Mouse (Mus musculus) liver, adult 2 months (tissue): ENCODE measurements around the gene Ak1. TPM values are rescaled to one million over a fixed set of nuclear protein-coding genes. Genes with fewer than 3 reads are reported as not detected.

Experiments
- DNase-seq: peaks from one replicate; pipeline ENCODE4 v3.0.0-alpha.2; 2011; ENCODE audit warnings: low read depth, low spot score; ENCODE audit errors: extremely low read depth
- H3K27ac ChIP-seq: fragments of 200-500 bp; replicated peaks from 2 replicates; pipeline ENCODE4 v1.5.1; 2012; ENCODE audit warnings: low read depth, mild to moderate bottlenecking, control low read depth, inconsistent platforms, low read length; ENCODE audit not compliant: insufficient read depth
- H3K27me3 ChIP-seq: fragments of 200-500 bp; 2 replicates; pipeline ENCODE4 v1.6.1; 2012; ENCODE audit warnings: mild to moderate bottlenecking, moderate library complexity, low read length, inconsistent platforms; ENCODE audit not compliant: control insufficient read depth, insufficient read depth
- H3K36me3 ChIP-seq: fragments of 200-500 bp; 2 replicates; pipeline ENCODE4 v1.6.1; 2012; ENCODE audit warnings: low read length, inconsistent platforms; ENCODE audit not compliant: control insufficient read depth, insufficient read depth
- H3K4me1 ChIP-seq: fragments of 200-500 bp; 2 replicates; pipeline ENCODE4 v1.6.1; 2011; ENCODE audit warnings: low read length; ENCODE audit not compliant: control insufficient read depth, insufficient read depth
- H3K4me3 ChIP-seq: fragments of 200-500 bp; 2 replicates; pipeline ENCODE4 v1.5.1; 2011; ENCODE audit warnings: low read depth, mild to moderate bottlenecking, control low read depth, low read length, moderate library complexity; ENCODE audit not compliant: insufficient read depth
- H3K79me2 ChIP-seq: fragments of 200-500 bp; 2 replicates; pipeline ENCODE4 v1.6.1; 2012; ENCODE audit warnings: inconsistent platforms, mild to moderate bottlenecking, low read length, moderate library complexity; ENCODE audit not compliant: control insufficient read depth, insufficient read depth
- H3K9ac ChIP-seq: fragments of 200-500 bp; 2 replicates; pipeline ENCODE4 v1.6.1; 2012; ENCODE audit warnings: low read depth, mild to moderate bottlenecking, control low read depth, inconsistent platforms, low read length
- CTCF ChIP-seq: fragments of 200-500 bp; IDR thresholded peaks from 2 replicates; pipeline ENCODE4 v1.5.1; 2011; ENCODE audit warnings: low read depth, low read length, control low read depth
- POLR2A ChIP-seq: fragments of 200-500 bp; IDR thresholded peaks from 2 replicates; pipeline ENCODE4 v1.6.1; 2011; ENCODE audit warnings: low read length, control low read depth; ENCODE audit not compliant: insufficient read depth; ENCODE audit errors: extremely low read depth
- WGBS: fragments of 180-500 bp; shearing (Covaris S2); methylation state at CpG from one replicate; pipeline ENCODE4 v1.1.7; 2018; 5-methylcytosine and 5-hydroxymethylcytosine counted together
- polyA plus RNA-seq: library from polyadenylated mRNA; depleted of rRNA; stranded (reverse); fragments of >200 nt; gene quantifications from 2 replicates; pipeline ENCODE4 v1.2.3, GENCODE M21; 2012
- total RNA-seq: library from RNA; depleted of rRNA; stranded (reverse); fragments of >200 nt; gene quantifications from 2 replicates; pipeline ENCODE4 v1.2.3, GENCODE M21; 2014

Ak1 gene
- total and polyA plus RNA-seq, 2 experiments: 0.26 to 1.4 TPM

DNA sequence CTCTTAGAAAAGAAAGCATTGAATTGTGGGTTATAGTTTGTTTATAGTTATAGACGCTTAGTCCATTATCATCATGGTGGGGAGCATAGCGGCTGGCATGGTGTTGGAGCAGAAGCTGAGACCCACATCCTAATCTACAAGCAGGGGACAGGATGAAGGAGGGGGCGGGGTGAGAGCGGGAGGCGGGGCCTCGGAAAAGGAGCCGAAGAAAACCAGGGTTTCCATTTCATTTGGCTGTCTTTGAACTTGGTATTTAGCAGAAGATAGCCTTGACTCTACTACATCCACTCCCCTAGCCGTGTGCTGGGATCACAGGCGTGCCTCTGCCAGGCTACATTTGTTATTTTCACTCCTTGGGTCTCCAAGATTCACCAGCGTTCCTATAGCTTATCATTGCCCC, 16.9 kb upstream of the Ak1 start:
- no peak overlapping the region for H3K27ac ChIP-seq
- no peaks in the 10 kb centered on the region for H3K79me2 ChIP-seq
- H3K4me3 ChIP-seq: no peak overlapping the region
- TF ChIP-seq POLR2A (no peak), CTCF (no peak)
- no peak overlapping the region for H3K9ac ChIP-seq
- peaks cover 6% of the 10 kb centered on the region; the same call in 1 of the 2 replicates for H3K4me1 ChIP-seq
- H3K27me3 ChIP-seq: no peaks in the 10 kb centered on the region
- DNase-seq: no peak
- H3K36me3 ChIP-seq: no peaks in the 10 kb centered on the region
- 59% methylated on average over 10 of the region's 10 CpGs for WGBS

DNA sequence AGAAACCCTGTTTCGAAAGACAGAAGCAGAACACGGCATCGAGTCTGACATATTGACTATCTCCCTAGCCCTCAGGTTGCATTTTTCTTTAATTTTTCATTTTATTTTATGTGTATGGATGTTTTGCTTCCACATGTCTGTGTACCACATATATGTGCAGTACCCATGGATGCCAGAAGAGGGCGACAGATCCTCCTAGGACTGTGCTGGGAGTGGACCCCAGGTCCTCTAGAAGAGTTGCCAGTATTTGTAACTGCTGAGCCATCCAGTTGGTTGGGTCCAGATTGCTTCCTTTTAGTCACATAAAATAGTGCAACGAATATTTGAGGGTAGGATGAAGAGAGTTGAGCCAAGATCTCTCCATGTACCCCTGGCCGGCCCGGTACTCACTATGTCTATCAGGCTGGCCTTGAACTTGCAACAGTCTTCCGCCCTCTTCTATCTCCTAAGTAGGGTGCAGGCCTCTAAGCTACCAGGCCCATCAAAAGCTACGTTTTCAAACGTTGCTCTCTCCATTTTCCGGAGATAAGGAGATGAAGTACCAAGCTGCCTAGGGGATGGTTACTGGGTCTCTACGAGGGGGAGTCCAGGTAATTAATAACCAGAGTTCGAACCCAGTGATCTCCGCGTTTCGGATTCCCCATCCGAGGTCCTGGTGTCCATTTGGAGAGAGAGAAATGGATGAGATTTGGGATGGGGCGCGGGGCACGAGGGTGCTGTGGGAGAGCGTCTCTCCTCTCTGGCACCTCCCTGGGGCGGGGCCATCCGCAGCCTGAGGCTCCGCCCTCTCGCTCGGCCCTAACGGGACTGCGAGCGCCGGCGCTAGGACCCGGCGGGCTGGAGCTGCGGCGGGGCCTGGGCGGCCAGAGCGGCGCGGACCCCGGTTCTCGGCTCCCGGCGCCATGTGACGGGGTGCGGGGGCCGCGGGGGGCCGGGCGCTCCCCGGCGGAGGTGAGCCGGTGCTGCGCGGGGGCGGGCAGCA, 15.1 kb upstream of the Ak1 start:
- Histone ChIP-seq H3K4me1 (peaks cover 16% of the 10 kb centered on the region), H3K4me3 (peak overlapping the region; percentile 79), H3K27me3 (no peaks in the 10 kb centered on the region), H3K79me2 (no peaks in the 10 kb centered on the region; the same call in 1 of the 2 replicates), H3K27ac (no peak overlapping the region), H3K9ac (peak overlapping the region; percentile 85), H3K36me3 (no peaks in the 10 kb centered on the region)
- 14% methylated on average over 54 of the region's 55 CpGs for WGBS
- TF ChIP-seq CTCF (peak; percentile 58), POLR2A (0 out of 2 replicates have a peak, but pooled peaks have one; percentile 8)
- peak; percentile 49 for DNase-seq

DNA sequence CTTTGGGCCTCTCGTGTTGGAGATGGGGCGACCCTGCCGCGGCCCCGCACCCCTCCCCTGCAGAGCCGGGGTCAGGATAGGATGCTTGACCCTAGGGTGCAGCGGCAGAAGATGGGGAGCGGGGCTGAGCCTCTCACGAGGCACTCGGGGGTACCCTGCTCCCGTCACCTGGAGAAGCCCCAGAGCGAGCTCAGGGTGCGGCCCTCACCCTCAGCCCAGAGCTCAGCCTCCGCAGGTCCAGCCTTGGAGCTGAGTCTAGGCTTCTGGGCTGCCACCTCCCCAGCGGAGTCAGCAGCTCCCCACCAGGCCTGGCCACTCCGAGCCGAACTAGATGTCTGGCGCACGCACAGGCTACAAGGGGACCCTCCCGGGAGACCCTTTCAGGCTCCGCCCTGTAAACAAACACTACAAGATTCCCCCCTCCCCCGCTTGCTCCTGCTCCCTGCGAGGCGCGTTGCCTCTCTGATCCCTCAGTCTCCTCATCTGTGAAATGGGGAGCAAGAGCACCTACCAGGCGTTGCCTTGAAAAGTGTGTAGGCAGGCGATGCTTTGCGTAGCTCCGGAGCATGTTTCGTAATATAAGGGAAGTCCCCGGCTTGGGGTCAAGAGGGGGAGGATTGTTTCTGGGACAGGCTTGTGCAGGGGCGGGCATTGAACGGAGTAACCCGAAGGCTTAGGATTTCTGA, 14.2 kb upstream of the Ak1 start:
- TF ChIP-seq POLR2A: no peak
- 4% methylated on average over 34 of the region's 34 CpGs for WGBS
- H3K36me3 ChIP-seq: no peaks in the 10 kb centered on the region
- no peaks in the 10 kb centered on the region for H3K27me3 ChIP-seq
- DNase-seq: peak; percentile 64
- H3K4me3 ChIP-seq: peak overlapping the region; percentile 79
- H3K79me2 ChIP-seq: no peaks in the 10 kb centered on the region; the same call in 1 of the 2 replicates
- H3K27ac ChIP-seq: peak overlapping the region; percentile 26
- peaks cover 16% of the 10 kb centered on the region for H3K4me1 ChIP-seq
- H3K9ac ChIP-seq: peak overlapping the region; percentile 85

DNA sequence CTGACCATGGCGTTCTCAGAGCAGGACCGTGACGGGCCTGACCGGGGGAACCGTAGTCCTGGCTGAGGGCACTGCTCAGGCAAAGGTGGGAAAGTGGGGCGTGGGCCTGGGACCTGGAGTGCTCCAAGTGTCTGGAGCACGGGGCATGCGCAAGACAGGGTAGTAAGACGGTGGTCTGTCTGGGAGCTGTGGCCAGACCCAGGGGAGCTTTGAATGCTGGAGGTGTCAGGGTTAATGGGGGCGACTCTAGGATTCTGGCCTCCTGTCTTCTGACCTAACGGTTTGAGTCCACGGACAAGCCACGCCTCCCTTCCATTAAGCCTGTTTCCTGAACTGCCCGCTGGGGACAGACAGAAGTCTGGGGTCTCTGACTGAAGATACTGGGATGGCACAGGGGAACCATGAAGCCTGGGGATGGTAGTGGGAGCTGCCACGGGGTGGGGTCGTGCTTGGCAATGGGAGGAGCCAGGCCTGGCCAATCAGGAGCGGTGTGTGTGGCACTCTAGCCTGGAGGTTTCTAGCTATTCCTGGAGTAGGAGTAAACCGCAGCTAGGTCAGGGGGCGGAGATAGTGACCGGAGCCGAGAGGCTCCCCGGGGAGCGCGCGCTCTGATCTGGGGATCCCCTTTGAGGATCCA, 13.3 kb upstream of the Ak1 start:
- no peaks in the 10 kb centered on the region for H3K27me3 ChIP-seq
- 0 out of 2 replicates have a peak, but pooled peaks have one; percentile 15 for TF ChIP-seq POLR2A
- no peak for TF ChIP-seq CTCF
- 2% methylated on average over 25 of the region's 25 CpGs for WGBS
- peaks cover 16% of the 10 kb centered on the region for H3K4me1 ChIP-seq
- H3K4me3 ChIP-seq: peak overlapping the region; percentile 37
- no peaks in the 10 kb centered on the region; the same call in 1 of the 2 replicates for H3K79me2 ChIP-seq
- peak; percentile 88 for DNase-seq
- H3K9ac ChIP-seq: peak overlapping the region; percentile 63
- H3K36me3 ChIP-seq: no peaks in the 10 kb centered on the region
- peak overlapping the region; percentile 88 for H3K27ac ChIP-seq

DNA sequence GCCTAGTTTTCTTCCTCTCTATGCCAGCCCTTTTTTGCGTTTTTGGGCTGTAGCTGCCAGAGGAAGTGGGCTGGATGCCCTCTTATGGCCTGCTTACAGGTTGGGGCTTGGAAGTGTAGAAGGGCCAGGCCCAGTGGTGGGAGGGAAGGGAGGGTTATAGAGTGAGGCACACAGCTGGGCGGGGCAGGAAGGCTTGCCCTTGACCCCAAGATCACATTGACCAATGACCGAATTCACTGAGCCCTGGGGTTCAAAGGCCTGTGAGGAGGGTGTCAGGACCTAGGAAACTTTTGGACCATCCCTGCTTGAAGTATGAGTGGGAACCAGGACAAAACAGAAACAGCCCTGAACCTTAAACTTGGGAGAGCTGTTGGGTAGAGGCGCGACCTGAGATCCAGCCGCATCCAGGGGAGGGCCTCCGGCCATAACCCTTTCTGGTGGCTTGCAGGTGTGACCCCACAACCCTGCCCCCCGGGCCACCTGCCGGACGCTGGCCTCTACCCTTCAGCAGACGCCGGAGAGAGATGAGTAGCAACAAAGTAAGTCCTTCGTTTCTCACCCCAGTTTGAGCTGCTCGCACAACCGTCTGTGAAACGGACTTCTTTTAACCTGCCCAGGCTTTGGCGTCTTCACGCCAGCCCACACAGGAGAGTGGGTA, 12.7 kb upstream of the Ak1 start:
- peaks cover 16% of the 10 kb centered on the region for H3K4me1 ChIP-seq
- H3K9ac ChIP-seq: peak overlapping the region; percentile 63
- WGBS: 28% methylated on average over 18 of the region's 18 CpGs
- H3K27me3 ChIP-seq: no peaks in the 10 kb centered on the region
- peak overlapping the region; percentile 88 for H3K27ac ChIP-seq
- peak overlapping the region; percentile 66 for H3K4me3 ChIP-seq
- H3K79me2 ChIP-seq: no peaks in the 10 kb centered on the region; the same call in 1 of the 2 replicates
- peak; percentile 95 for DNase-seq
- H3K36me3 ChIP-seq: no peaks in the 10 kb centered on the region
- TF ChIP-seq POLR2A (no peak), CTCF (no peak)
